Mouse (Mus musculus) liver, embryonic 14.5 days (tissue): ENCODE measurements around the gene Perp.

ENCODE experiments used
- CTCF ChIP-seq: IDR thresholded peaks from 2 replicates; pipeline ENCODE4 v1.5.1; 2016; ENCODE audit warnings: antibody characterized with exemption, low read depth, control low read depth
- EP300 ChIP-seq: IDR thresholded peaks from 2 replicates; pipeline ENCODE4 v1.6.1; 2016; ENCODE audit warnings: antibody characterized with exemption, low read depth

GRCm38 (mm10) chr10:18886918-18887625 lies 42.3 kb downstream of the Perp start:
- TF ChIP-seq CTCF (no peak), EP300 (no peak)
